Mouse (Mus musculus): ENCODE results near the gene Slc1a2. TPM values are rescaled to one million over a fixed set of nuclear protein-coding genes. Genes with fewer than 3 reads are reported as not detected.

The Slc1a2 gene
- polyA plus RNA-seq, 1 experiment, result 3.1 TPM

DNA sequence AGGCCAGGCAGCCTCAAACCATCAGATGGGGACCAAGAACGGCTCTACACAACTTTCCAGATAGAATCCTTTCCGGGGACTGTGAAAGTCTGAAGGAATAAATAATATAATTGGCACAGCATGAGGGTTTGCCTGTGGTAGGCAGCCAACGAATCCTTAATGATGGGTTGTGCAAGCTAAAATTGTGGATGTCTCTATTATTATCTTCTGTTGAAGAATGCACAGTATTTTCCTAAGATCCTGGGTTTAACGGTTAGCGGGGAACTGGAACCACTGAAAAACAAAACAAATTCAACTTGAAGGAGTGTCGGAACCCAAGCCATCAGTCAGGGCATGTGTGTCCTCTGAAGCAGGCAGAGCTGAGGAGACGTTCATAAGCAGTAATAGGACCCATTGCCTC lies 124.3 kb downstream of the Slc1a2 start:
- Histone ChIP-seq H3K4me3 (ENCODE audit: extremely low read depth, insufficient read depth, insufficient read length) (no peak overlapping the region), H3K36me3 (ENCODE audit: control insufficient read depth, insufficient read depth, low read length) (no peaks in the 10 kb centered on the region), H3K4me1 (ENCODE audit: control insufficient read depth, insufficient read depth, insufficient read length) (no peaks in the 10 kb centered on the region), H3K27ac (ENCODE audit: insufficient read depth, low read length) (no peak overlapping the region), H3K27me3 (ENCODE audit: control insufficient read depth, insufficient read depth, low read length) (no peaks in the 10 kb centered on the region)
- whole genome bisulfite sequencing, result 92% methylated on average over 7 of the region's 7 CpGs
- no peak for DNase-seq (ENCODE audit: low read depth in 1 of 2, low spot score in 2 of 2)
- TF ChIP-seq CTCF (IDR thresholded peaks at IDR 0.05; ENCODE audit: extremely low read depth, insufficient read depth, insufficient read length, insufficient replicate concordance) (no peak), POLR2A (IDR thresholded peaks at IDR 0.05; ENCODE audit: low read depth, low read length) (no peak)

DNA sequence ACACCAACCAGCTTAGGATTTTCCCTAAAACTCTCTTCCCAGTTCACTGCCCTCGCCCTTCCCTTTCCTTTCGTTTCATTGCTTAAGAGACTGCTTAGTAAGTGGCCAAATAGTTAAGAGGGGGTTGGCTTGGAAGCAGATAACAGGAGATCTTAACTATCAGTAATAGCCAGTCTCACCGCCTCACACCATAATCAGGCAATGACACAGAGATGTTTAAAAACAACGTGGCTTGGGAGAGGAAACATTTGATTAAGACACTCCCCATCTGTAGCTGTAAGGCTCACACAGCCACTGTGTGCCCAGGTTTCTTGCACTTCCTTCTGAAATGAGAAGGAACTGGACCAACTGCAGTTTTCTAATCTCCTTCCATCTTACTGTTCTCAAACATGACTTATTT lies 127.2 kb downstream of the Slc1a2 start:
- no peak overlapping the region for H3K27ac ChIP-seq (ENCODE audit: insufficient read depth, low read length)
- H3K4me3 ChIP-seq (ENCODE audit: extremely low read depth, insufficient read depth, insufficient read length), result no peak overlapping the region
- H3K27me3 ChIP-seq (ENCODE audit: control insufficient read depth, insufficient read depth, low read length), result no peaks in the 10 kb centered on the region
- 56% methylated on average over 4 of the region's 4 CpGs for WGBS
- no peaks in the 10 kb centered on the region for H3K4me1 ChIP-seq (ENCODE audit: control insufficient read depth, insufficient read depth, insufficient read length)
- no peak for DNase-seq (ENCODE audit: low read depth in 1 of 2, low spot score in 2 of 2)
- TF ChIP-seq POLR2A (IDR thresholded peaks at IDR 0.05; ENCODE audit: low read depth, low read length), result no peak
- no peak for TF ChIP-seq CTCF (IDR thresholded peaks at IDR 0.05; ENCODE audit: extremely low read depth, insufficient read depth, insufficient read length, insufficient replicate concordance)
- no peaks in the 10 kb centered on the region for H3K36me3 ChIP-seq (ENCODE audit: control insufficient read depth, insufficient read depth, low read length)

DNA sequence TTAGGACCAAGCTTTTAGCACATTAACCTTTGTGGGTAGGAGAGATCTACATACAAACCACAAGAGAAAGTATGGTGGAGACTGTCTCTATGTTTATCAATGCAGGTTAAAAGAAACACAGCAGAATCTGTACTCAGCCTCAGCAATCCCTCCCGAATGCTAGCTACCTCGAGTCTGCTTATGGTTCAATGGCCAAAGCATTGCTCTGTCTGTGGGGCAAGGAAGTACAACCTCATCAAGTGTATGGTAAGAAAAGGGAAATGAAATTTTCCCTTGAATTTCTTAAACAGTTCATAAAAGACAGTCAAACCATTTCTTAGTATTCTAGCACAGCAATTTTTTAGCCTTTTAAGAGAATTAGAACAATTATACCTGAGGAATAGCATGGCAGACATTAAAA lies 133.2 kb downstream of the Slc1a2 start:
- H3K36me3 ChIP-seq (ENCODE audit: control insufficient read depth, insufficient read depth, low read length), result no peaks in the 10 kb centered on the region
- no peaks in the 10 kb centered on the region for H3K27me3 ChIP-seq (ENCODE audit: control insufficient read depth, insufficient read depth, low read length)
- no peak for DNase-seq (ENCODE audit: low read depth in 1 of 2, low spot score in 2 of 2)
- H3K4me1 ChIP-seq (ENCODE audit: control insufficient read depth, insufficient read depth, insufficient read length), result peaks cover 23% of the 10 kb centered on the region
- WGBS, result 12% methylated on average over 2 of the region's 2 CpGs
- no peak overlapping the region for H3K4me3 ChIP-seq (ENCODE audit: extremely low read depth, insufficient read depth, insufficient read length)
- TF ChIP-seq CTCF (IDR thresholded peaks at IDR 0.05; ENCODE audit: extremely low read depth, insufficient read depth, insufficient read length, insufficient replicate concordance) (no peak), POLR2A (IDR thresholded peaks at IDR 0.05; ENCODE audit: low read depth, low read length) (no peak)
- no peak overlapping the region for H3K27ac ChIP-seq (ENCODE audit: insufficient read depth, low read length)

DNA sequence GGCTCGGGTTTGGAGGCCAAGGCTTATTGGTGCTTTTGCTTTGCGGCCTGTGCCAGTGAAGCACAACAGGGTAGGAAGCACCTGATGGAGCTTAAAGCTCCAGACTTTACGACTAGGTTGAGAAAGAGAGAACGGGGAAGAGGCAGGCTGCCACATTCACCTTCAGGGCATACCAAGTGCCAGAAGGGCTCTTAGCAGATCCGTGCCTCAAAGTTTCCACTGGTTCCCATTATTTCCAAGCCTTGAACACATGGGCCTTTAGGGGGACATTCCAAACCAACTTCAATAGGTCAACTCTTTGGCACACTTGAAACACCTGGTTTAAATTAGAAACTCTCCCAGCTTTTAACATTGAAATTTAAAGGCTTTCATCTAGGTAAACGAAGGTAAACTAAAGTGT lies 134.3 kb downstream of the Slc1a2 start:
- TF ChIP-seq CTCF (IDR thresholded peaks at IDR 0.05; ENCODE audit: extremely low read depth, insufficient read depth, insufficient read length, insufficient replicate concordance) (no peak), POLR2A (IDR thresholded peaks at IDR 0.05; ENCODE audit: low read depth, low read length) (no peak)
- Histone ChIP-seq H3K27me3 (ENCODE audit: control insufficient read depth, insufficient read depth, low read length) (no peaks in the 10 kb centered on the region), H3K36me3 (ENCODE audit: control insufficient read depth, insufficient read depth, low read length) (no peaks in the 10 kb centered on the region), H3K4me3 (ENCODE audit: extremely low read depth, insufficient read depth, insufficient read length) (no peak overlapping the region), H3K27ac (ENCODE audit: insufficient read depth, low read length) (0 out of 2 replicates have a peak overlapping the region, but pooled peaks have one; percentile 19), H3K4me1 (ENCODE audit: control insufficient read depth, insufficient read depth, insufficient read length) (peaks cover 23% of the 10 kb centered on the region)
- WGBS, result 78% methylated on average over 6 of the region's 6 CpGs
- no peak for DNase-seq (ENCODE audit: low read depth in 1 of 2, low spot score in 2 of 2)

DNA sequence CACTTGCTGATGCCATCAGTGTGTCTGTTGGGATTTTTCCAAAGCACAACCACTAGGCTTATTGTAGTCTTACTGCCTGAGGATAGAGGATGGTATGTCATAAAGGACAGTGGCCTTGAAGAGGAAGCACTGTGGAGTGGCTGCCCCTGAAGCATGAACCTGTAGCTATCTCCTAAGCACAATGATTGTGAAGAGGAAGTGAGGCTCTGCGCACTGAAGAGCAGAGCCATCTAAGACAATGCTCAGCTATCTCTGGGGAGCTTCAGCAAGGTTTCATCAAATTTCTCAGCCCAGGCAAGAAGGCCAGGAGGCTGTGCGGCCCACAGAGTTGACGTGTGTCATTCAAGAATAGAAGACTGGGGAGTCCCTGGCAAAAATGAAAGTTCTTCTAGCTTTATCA lies 136.6 kb downstream of the Slc1a2 start:
- TF ChIP-seq CTCF (IDR thresholded peaks at IDR 0.05; ENCODE audit: extremely low read depth, insufficient read depth, insufficient read length, insufficient replicate concordance) (no peak), POLR2A (IDR thresholded peaks at IDR 0.05; ENCODE audit: low read depth, low read length) (no peak)
- Histone ChIP-seq H3K4me1 (ENCODE audit: control insufficient read depth, insufficient read depth, insufficient read length) (peaks cover 23% of the 10 kb centered on the region), H3K27ac (ENCODE audit: insufficient read depth, low read length) (peak overlapping the region; percentile 39; the same call in 1 of the 2 replicates), H3K4me3 (ENCODE audit: extremely low read depth, insufficient read depth, insufficient read length) (no peak overlapping the region), H3K27me3 (ENCODE audit: control insufficient read depth, insufficient read depth, low read length) (no peaks in the 10 kb centered on the region), H3K36me3 (ENCODE audit: control insufficient read depth, insufficient read depth, low read length) (no peaks in the 10 kb centered on the region)
- peak; percentile 62 to 66 for DNase-seq (ENCODE audit: low read depth in 1 of 2, low spot score in 2 of 2)
- 28% methylated on average over 3 of the region's 3 CpGs for WGBS

DNA sequence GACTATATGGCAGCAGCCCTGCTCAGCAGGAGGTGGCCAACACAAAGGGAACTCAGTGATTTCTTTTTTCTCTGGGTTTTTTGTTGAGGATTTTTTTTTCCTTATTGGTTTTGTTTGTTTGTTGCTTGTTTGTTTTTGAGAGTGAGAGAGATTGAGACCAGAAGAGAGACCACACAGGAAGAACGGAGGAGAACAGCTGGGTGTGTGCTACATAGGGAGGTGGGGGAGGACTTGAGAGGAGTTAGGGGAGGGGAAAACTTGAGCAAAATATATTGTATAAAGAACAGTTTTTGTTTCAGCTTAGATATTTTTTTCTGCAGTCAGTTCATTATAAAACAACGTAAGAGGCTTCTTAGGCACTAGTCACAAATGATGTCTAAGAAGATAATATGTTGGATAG lies 139.7 kb downstream of the Slc1a2 start:
- DNase-seq (ENCODE audit: low read depth in 1 of 2, low spot score in 2 of 2), result no peak
- no peak for TF ChIP-seq POLR2A (IDR thresholded peaks at IDR 0.05; ENCODE audit: low read depth, low read length)
- TF ChIP-seq CTCF (IDR thresholded peaks at IDR 0.05; ENCODE audit: extremely low read depth, insufficient read depth, insufficient read length, insufficient replicate concordance), result no peak
- Histone ChIP-seq H3K4me3 (ENCODE audit: extremely low read depth, insufficient read depth, insufficient read length) (no peak overlapping the region), H3K27me3 (ENCODE audit: control insufficient read depth, insufficient read depth, low read length) (no peaks in the 10 kb centered on the region), H3K4me1 (ENCODE audit: control insufficient read depth, insufficient read depth, insufficient read length) (peaks cover 14% of the 10 kb centered on the region), H3K36me3 (ENCODE audit: control insufficient read depth, insufficient read depth, low read length) (no peaks in the 10 kb centered on the region), H3K27ac (ENCODE audit: insufficient read depth, low read length) (no peak overlapping the region)
- 80% methylated on average over 2 of the region's 2 CpGs for WGBS

DNA sequence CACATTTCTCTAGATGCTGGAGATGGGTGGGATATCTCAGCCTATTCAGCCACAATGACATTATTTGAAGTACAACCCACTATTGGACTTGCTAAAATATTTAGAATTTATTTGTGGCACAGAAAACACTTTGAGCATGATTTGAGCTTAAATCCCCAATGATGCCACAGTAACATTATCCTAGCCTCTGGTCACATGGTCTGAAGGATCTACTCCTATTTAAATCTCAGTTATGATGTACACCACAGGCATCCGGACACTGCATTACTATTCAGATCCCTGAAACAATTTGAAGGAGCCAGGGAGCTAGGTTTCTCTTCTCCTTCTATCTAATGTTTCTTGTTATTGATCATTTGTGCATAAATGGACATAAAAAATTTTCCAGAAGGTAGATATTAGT lies 143.4 kb downstream of the Slc1a2 start:
- Histone ChIP-seq H3K27me3 (ENCODE audit: control insufficient read depth, insufficient read depth, low read length) (no peaks in the 10 kb centered on the region), H3K4me3 (ENCODE audit: extremely low read depth, insufficient read depth, insufficient read length) (no peak overlapping the region), H3K4me1 (ENCODE audit: control insufficient read depth, insufficient read depth, insufficient read length) (no peaks in the 10 kb centered on the region), H3K36me3 (ENCODE audit: control insufficient read depth, insufficient read depth, low read length) (no peaks in the 10 kb centered on the region), H3K27ac (ENCODE audit: insufficient read depth, low read length) (no peak overlapping the region)
- WGBS, result 93% methylated on average over 1 of the region's 1 CpGs
- no peak for DNase-seq (ENCODE audit: low read depth in 1 of 2, low spot score in 2 of 2)
- TF ChIP-seq CTCF (IDR thresholded peaks at IDR 0.05; ENCODE audit: extremely low read depth, insufficient read depth, insufficient read length, insufficient replicate concordance) (no peak), POLR2A (IDR thresholded peaks at IDR 0.05; ENCODE audit: low read depth, low read length) (no peak)
